Mouse (Mus musculus): ENCODE measurements around the gene Cngb1. TPM values are rescaled to one million over a fixed set of nuclear protein-coding genes. Genes with fewer than 3 reads are reported as not detected.
A peak's percentile ranks its signal among the peaks of the same experiment; 100 is the strongest.

The Cngb1 gene
- 0.47 and 0.87 TPM in 2 replicates for polyA plus RNA-seq (2015; fragmentation: Nextera tagmentation; extraction: Ambion mirVana)

DNA sequence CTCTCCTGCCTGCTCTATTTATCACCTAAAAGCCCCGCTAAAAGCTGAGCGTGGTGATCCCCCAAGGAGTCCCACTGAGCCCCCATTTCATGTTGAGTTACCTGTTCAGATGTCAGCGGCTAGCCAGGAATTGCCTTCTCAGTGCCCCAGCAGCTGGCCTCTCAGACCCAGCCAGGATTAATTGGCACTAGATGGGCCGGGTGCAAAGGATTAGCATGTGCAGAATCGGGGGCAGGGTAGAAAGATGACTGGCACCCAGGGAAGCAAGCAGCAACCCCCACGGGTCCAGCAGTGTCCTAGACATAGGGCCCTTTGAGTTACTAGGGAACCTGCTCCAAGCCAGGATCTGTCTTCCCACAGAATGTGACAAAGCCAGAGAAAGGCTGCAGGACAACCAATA is at the start of gene Cngb1:
Cngb1 (minus strand) TSS at position 155 of the 400 bp plus-strand sequence.
- Histone ChIP-seq H3K27ac (no peak within 1 kb of the TSS), H3K36me3 (no peaks in the 10 kb centered on the region)
- whole genome bisulfite sequencing = 38% methylated on average over 6 of the region's 6 CpGs

DNA sequence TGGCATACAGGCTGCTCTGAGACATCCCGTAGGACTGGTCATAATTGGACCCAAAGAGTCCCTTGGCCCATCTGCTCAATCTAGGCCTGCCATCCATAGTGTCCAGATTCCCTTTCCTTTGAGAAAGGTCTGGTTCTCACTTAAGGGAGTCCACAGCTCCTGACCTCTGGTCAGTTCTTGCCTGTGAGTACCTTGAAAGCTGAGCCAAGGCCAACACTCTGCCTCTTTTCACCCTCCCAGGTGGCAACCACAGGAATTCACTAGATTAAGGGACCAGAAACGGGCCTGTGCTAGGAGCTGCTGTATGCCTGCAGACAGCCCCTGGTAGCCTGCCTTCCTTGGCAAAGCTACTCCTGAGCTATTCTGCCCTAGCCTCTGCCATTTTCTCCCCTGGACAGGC is 48.2 kb upstream of the Cngb1 start:
- H3K4me3 ChIP-seq = no peak overlapping the region
- WGBS = 80% methylated on average over 2 of the region's 2 CpGs
- no peaks in the 10 kb centered on the region for H3K36me3 ChIP-seq
- ATAC-seq (ENCODE audit: insufficient number of reproducible peaks, low FRiP score, low TSS enrichment, low read depth) = no peak
- peaks cover 35% of the 10 kb centered on the region for H3K4me1 ChIP-seq
- H3K27ac ChIP-seq = no peak overlapping the region
- H3K4me2 ChIP-seq = no peak overlapping the region
- H3K9me3 ChIP-seq = no peaks in the 10 kb centered on the region
- H3K9ac ChIP-seq = no peak overlapping the region
- H3K27me3 ChIP-seq = peaks cover 39% of the 10 kb centered on the region

More for the DNA sequence above, at the start of gene Cngb1:
- Histone ChIP-seq H3K27me3 (no peaks in the 10 kb centered on the region), H3K4me3 (no peak within 1 kb of the TSS), H3K4me2 (no peak within 1 kb of the TSS), H3K9ac (no peak within 1 kb of the TSS), H3K9me3 (no peaks in the 10 kb centered on the region), H3K4me1 (no peaks in the 10 kb centered on the region)
- no peak for ATAC-seq (ENCODE audit: insufficient number of reproducible peaks, low FRiP score, low TSS enrichment, low read depth)

DNA sequence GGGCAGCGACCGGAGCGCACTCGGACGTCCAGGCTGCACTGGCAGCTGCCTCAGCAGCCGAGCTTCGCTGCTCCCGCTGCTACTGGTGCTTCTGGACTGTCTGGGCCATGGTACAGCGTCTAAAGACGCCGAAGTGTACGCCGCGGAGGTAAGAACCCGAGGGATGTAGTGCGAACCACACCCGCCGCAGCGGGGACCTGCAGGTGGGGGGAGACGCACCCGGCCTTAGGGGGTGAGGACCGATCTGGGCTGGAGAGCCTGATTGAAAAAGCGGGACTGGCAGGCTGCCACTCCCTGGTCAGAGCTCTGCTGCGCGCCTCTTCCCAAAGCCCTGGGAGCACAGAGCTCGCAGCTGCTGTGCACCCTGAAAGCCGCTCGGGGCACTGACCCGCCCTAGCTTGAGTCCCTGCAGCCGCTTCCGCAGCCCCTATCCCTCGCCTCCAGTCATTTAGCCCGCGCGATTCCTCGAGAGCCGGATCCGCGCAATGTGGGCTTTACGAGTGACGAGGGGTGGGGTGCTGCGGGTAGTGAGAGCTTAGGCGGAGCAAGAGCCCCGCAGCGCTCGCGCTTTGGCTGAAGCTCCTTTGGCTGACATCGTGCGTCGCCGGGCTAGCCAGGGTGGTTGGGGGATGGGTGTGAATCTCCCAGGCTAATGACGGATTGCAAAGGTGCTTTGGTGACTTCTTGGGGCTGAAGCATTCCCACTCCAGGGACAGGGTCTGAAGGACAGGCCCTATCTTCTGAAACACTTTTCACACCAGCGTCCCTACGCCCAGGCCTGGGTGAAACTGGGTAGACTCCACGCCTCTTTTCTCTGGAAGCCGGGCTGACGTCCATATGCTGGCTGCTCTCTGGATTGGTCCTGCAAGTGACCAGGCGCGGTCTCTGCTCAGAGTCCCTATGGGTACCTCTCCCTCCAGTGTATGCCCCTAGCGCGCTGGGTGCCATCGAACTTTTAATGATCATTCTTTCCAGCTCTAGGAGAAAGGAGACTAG is 46.8 kb upstream of the Cngb1 start:
- H3K36me3 ChIP-seq = no peaks in the 10 kb centered on the region
- H3K4me1 ChIP-seq = peaks cover 43% of the 10 kb centered on the region
- H3K27me3 ChIP-seq = peaks cover 39% of the 10 kb centered on the region
- peak overlapping the region; percentile 99 for H3K4me2 ChIP-seq
- H3K9ac ChIP-seq = peak overlapping the region; percentile 65
- H3K9me3 ChIP-seq = no peaks in the 10 kb centered on the region
- H3K27ac ChIP-seq = peak overlapping the region; percentile 44
- peak overlapping the region; percentile 73 for H3K4me3 ChIP-seq
- peak; percentile 4; the same call in 1 of the 2 replicates for ATAC-seq (ENCODE audit: insufficient number of reproducible peaks, low FRiP score, low TSS enrichment, low read depth)
- WGBS = 3% methylated on average over 62 of the region's 62 CpGs

DNA sequence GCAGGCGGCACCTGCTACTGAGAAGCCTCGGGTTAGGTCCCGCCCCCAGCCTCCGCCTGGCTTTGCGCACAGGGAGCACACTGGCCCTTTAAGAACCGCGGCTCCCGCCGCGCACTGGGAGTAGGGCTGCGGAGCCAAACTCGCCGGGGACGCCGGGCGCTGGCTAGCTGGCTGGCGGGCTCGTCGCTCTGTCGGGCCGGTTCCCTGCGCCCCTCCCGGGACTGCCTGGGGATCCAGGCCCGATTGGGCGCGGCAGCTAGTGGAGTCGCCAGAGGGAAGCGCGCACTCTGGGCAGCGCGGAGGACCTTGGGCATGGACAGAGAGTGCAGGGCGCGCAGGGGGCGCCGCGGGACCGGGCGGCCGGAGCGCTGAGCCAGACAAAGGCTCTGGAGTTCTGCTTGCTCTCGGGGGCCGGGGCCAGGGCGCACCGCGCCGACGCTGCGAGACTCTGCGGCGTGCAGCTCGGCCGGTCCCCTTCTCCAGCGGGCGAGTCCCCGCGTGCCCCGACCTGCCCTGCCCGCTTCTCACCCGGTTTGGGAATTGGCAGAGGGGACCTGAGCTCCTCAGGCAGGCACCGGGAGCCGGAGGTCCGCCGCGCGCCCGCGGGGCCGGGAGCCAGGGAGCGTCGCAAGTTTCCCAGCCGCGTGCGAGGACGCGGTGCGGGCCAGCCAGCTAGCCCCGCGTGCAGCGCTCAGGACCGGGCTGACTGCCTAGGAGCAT is 45.9 kb upstream of the Cngb1 start, which contains the start of gene Mmp15:
Mmp15 (plus strand) TSS at position 118 of the 720 bp plus-strand sequence.
- no peak for ATAC-seq (ENCODE audit: insufficient number of reproducible peaks, low FRiP score, low TSS enrichment, low read depth)

DNA sequence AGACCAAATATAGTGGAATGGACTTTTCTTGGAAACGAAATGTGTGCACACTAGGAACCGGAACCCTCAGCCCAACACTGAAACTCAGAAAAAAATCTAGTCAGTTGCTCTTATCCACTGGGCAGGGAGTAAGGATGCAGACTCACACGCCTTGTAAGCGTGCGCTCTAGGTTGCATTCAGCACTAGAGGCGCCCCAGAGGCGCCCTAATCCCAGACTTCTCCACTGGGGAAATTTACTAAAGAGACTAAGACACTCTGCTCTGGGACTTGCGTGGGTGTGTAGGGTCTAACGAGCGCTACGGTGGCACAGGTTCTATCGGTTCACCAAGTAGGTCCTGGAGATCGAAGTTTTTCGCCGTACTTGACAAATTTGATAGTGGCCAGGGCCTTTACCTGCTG is 45.1 kb upstream of the Cngb1 start:
- Histone ChIP-seq H3K4me1 (peaks cover 48% of the 10 kb centered on the region), H3K9ac (no peak overlapping the region), H3K4me3 (peak overlapping the region; percentile 73), H3K27ac (no peak overlapping the region), H3K36me3 (no peaks in the 10 kb centered on the region), H3K27me3 (peaks cover 39% of the 10 kb centered on the region), H3K4me2 (peak overlapping the region; percentile 99), H3K9me3 (no peaks in the 10 kb centered on the region)
- no peak for ATAC-seq (ENCODE audit: insufficient number of reproducible peaks, low FRiP score, low TSS enrichment, low read depth)
- 4% methylated on average over 15 of the region's 15 CpGs for WGBS

More for the DNA sequence above, 45.9 kb upstream of the Cngb1 start, which contains the start of gene Mmp15:
- Histone ChIP-seq H3K36me3 (no peaks in the 10 kb centered on the region), H3K27ac (peak within 1 kb of the TSS; percentile 44), H3K4me2 (peak within 1 kb of the TSS; percentile 99), H3K9ac (peak within 1 kb of the TSS; percentile 65), H3K4me3 (peak within 1 kb of the TSS; percentile 73), H3K4me1 (peaks cover 43% of the 10 kb centered on the region), H3K9me3 (no peaks in the 10 kb centered on the region), H3K27me3 (peaks cover 39% of the 10 kb centered on the region)
- WGBS = under 1% methylated on average over 79 of the region's 80 CpGs

DNA sequence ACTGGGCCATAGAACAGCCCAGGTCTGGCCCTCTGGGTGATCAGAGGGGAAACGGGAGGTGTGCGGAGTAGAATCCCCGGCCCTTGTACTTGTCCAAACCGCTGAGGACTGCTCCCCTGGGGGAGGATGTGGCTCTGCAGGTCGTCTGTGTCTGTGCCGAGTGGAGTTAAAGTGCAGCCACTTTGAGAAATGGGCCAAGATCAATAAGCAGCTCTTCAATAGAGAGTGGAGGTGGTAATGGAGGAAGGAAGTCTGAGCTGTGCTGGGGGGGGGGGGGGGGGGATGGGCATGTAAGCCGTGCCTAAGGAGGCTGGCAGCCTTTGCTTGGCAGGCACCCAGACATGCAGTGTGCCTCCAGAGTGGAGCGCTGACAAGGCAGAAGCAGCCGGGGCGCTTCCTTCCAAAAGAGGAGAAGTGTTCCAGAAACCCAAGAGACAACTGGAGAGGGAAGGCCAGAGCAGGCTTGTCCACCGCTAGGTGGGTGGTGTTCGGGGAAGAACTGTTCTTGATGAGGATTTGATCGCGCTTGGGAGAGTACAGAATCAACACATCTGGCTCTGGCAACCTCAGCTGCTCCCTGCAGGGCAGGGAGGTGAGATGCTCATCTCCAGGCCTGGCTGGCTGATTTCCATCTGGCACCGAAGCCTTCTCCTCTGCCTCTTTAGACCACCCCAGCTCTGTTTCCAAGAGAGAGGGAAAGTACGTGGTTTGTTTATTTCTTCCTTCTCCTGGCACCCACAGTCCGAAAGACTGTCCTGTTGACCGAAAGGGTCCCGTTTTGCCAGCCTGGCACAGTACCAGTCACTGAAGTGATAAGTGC is 42.6 kb upstream of the Cngb1 start:
- Histone ChIP-seq H3K4me1 (peaks cover 46% of the 10 kb centered on the region), H3K36me3 (peaks cover 19% of the 10 kb centered on the region), H3K27me3 (peaks cover 38% of the 10 kb centered on the region), H3K4me2 (no peak overlapping the region), H3K9ac (no peak overlapping the region), H3K4me3 (no peak overlapping the region), H3K27ac (no peak overlapping the region), H3K9me3 (no peaks in the 10 kb centered on the region)
- ATAC-seq (ENCODE audit: insufficient number of reproducible peaks, low FRiP score, low TSS enrichment, low read depth) = no peak
- WGBS = 47% methylated on average over 19 of the region's 19 CpGs

DNA sequence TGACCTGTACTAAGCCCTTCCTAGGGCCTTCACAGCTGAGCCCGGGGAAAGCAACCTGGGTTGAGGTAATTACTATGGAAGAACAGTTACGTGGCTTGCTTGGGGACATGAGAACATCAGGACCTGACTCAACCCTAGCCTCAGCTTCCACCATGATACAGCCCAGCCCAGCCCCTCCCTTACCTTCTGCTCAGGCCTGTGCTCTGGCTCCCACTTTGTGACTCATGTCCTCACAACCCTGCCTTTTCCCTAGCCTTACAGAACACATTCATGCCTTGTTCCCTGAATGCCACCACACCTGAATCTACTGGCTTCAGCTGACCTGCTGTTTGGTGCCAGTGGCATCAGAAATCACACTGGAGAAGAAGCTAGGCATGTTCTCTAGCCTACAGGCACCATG is 42.0 kb upstream of the Cngb1 start:
- WGBS = 74% methylated on average over 2 of the region's 2 CpGs
- Histone ChIP-seq H3K27ac (no peak overlapping the region), H3K27me3 (peaks cover 32% of the 10 kb centered on the region), H3K9me3 (no peaks in the 10 kb centered on the region), H3K4me1 (peaks cover 41% of the 10 kb centered on the region), H3K4me2 (no peak overlapping the region), H3K4me3 (no peak overlapping the region), H3K9ac (no peak overlapping the region), H3K36me3 (peaks cover 26% of the 10 kb centered on the region)
- ATAC-seq (ENCODE audit: insufficient number of reproducible peaks, low FRiP score, low TSS enrichment, low read depth) = no peak

DNA sequence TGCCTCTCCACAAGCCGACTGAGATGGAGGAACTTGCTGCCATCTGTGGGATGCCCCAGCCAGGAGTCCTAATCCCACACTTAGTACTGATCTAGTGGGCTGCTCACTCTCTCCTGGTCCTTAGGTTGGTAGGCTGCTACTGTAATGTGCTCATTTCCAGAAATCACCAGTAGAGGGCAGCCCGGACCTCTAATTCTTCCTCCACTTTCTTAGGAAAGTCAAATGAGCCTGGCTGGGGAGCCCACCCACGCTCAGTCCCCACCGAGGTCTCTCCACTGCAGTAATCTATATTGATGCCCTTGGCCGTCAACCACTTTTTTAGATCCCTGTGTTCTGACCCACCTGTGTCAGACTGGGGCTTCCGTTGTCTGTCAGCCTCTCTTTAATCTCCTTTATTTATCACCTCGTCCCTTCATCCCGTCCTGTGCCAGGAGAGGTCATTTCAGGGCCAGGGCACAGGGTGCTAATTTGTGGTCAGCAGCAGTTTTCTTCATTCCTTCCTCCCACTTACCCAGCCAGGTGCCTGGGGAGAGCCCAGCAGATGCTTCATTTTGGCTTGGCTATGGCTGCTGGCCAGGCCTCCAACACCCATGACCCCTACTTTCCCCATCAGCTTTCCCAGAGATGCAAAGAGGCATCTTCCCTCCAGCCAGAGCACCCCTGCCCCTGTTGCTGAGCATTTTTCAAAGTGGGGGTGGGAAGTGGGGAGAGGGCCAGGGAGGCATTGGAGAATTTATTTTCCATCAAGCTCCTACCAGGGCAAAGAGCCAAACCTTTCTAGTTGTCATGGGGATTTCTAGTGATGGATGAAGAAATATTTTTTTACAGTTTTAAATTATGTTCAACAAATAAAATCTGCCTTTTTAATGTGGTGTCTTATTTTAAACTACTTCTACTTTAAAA is 40.5 kb upstream of the Cngb1 start:
- H3K4me2 ChIP-seq = no peak overlapping the region
- H3K36me3 ChIP-seq = peaks cover 38% of the 10 kb centered on the region
- 16% methylated on average over 8 of the region's 8 CpGs for WGBS
- H3K9me3 ChIP-seq = no peaks in the 10 kb centered on the region
- no peak overlapping the region for H3K27ac ChIP-seq
- H3K4me3 ChIP-seq = no peak overlapping the region
- no peak for ATAC-seq (ENCODE audit: insufficient number of reproducible peaks, low FRiP score, low TSS enrichment, low read depth)
- H3K9ac ChIP-seq = no peak overlapping the region
- peaks cover 28% of the 10 kb centered on the region for H3K4me1 ChIP-seq
- peaks cover 17% of the 10 kb centered on the region for H3K27me3 ChIP-seq

DNA sequence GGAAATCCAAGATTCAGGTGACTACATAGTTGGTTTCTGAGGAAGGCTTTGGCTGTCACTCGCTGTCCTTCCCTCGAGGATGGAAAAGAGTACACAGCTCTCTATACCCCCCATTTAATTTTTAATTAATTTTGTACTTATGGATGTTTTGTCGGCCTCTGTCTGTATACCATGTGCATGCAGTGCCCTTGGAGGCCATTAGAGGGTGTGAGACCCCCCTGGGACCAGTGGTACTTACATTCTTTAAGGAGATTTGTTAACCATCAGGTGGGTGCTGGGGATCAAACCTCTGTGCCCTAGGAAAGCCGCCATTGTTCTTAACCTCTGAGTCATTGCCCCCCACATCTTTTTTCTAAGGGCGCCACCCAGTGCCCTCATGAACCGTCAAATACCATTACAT is 38.3 kb upstream of the Cngb1 start:
- Histone ChIP-seq H3K27me3 (peaks cover under 1% of the 10 kb centered on the region), H3K4me3 (no peak overlapping the region), H3K9me3 (no peaks in the 10 kb centered on the region), H3K9ac (no peak overlapping the region), H3K27ac (no peak overlapping the region), H3K4me2 (no peak overlapping the region), H3K4me1 (peaks cover 19% of the 10 kb centered on the region), H3K36me3 (peaks cover 58% of the 10 kb centered on the region)
- ATAC-seq (ENCODE audit: insufficient number of reproducible peaks, low FRiP score, low TSS enrichment, low read depth) = no peak
- WGBS = 77% methylated on average over 6 of the region's 6 CpGs

DNA sequence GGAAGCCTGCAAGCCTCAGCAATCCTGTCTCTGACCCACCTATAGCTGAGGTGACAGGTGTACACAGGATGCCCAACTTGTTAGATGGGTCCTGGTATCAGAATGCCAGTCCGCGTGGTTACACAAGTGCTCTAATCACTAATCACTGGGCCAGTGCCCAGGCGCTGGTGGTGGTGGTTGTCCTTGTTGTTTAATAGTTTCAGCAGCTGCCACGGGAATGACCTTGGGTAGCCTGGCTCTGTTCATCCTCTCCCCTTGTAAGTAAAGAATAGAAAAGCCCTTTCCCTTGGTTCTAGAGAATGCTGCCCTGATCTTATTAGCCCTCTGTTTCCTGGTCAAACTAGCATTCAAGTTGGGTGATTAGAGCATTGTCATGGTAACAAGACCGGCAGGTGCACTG is 35.3 kb upstream of the Cngb1 start:
- Histone ChIP-seq H3K27me3 (no peaks in the 10 kb centered on the region), H3K36me3 (peaks cover 81% of the 10 kb centered on the region), H3K9me3 (no peaks in the 10 kb centered on the region), H3K9ac (no peak overlapping the region), H3K4me2 (no peak overlapping the region), H3K4me3 (no peak overlapping the region), H3K27ac (no peak overlapping the region), H3K4me1 (peaks cover under 1% of the 10 kb centered on the region)
- no peak for ATAC-seq (ENCODE audit: insufficient number of reproducible peaks, low FRiP score, low TSS enrichment, low read depth)
- 69% methylated on average over 5 of the region's 5 CpGs for WGBS

Measured in limb, embryonic 15.5 days (tissue).